Mouse (Mus musculus): ENCODE data around the gene Furin. TPM values are rescaled to one million over a fixed set of nuclear protein-coding genes. Genes with fewer than 3 reads are reported as not detected.

Gene Furin
- total RNA-seq (2015; ENCODE audit: low replicate concordance), result 22.7 and 51.1 TPM in 2 replicates
- 24.6 and 28.2 TPM in 2 replicates for total RNA-seq (2017; ENCODE audit: low replicate concordance)

GRCm38 (mm10) chr7:80405188-80405695 is at the start of gene Furin:
Gene Furin (minus strand): TSS chr7:80405436.
- ATAC-seq (replicated peaks; ENCODE audit: low FRiP score, poor library complexity, severe bottlenecking), result no peak

- no peak for ATAC-seq (replicated peaks; ENCODE audit: low FRiP score, poor library complexity, severe bottlenecking)
These were observed 49.5 kb upstream of the Furin start for GRCm38 (mm10) chr7:80454786-80455185.

- ATAC-seq (replicated peaks; ENCODE audit: low FRiP score, poor library complexity, severe bottlenecking), result no peak
These were observed 48.8 kb upstream of the Furin start for GRCm38 (mm10) chr7:80453997-80454396.

GRCm38 (mm10) chr7:80453121-80453520 is 47.9 kb upstream of the Furin start:
- no peak for ATAC-seq (replicated peaks; ENCODE audit: low FRiP score, poor library complexity, severe bottlenecking)

- no peak for ATAC-seq (replicated peaks; ENCODE audit: low FRiP score, poor library complexity, severe bottlenecking)
These were observed 47.0 kb upstream of the Furin start for GRCm38 (mm10) chr7:80452241-80452640.

GRCm38 (mm10) chr7:80451550-80452232 is 46.5 kb upstream of the Furin start:
- ATAC-seq (replicated peaks; ENCODE audit: low FRiP score, poor library complexity, severe bottlenecking), result no peak

- ATAC-seq (replicated peaks; ENCODE audit: low FRiP score, poor library complexity, severe bottlenecking), result no peak
These were observed 45.1 kb upstream of the Furin start for GRCm38 (mm10) chr7:80450354-80450753.

GRCm38 (mm10) chr7:80449620-80450091 is 44.4 kb upstream of the Furin start:
- no peak for ATAC-seq (replicated peaks; ENCODE audit: low FRiP score, poor library complexity, severe bottlenecking)

- ATAC-seq (replicated peaks; ENCODE audit: low FRiP score, poor library complexity, severe bottlenecking), result peak; percentile 61
These were observed 42.1 kb upstream of the Furin start for GRCm38 (mm10) chr7:80447336-80447735.

GRCm38 (mm10) chr7:80446221-80446878 is 41.1 kb upstream of the Furin start:
- peak; percentile 15; the same call in 1 of the 2 replicates for ATAC-seq (replicated peaks; ENCODE audit: low FRiP score, poor library complexity, severe bottlenecking)

- ATAC-seq (replicated peaks; ENCODE audit: low FRiP score, poor library complexity, severe bottlenecking), result peak; percentile 68
These were observed 40.3 kb upstream of the Furin start for GRCm38 (mm10) chr7:80445492-80445891.

GRCm38 (mm10) chr7:80444401-80445249 is 39.4 kb upstream of the Furin start:
- ATAC-seq (replicated peaks; ENCODE audit: low FRiP score, poor library complexity, severe bottlenecking), result peak; percentile 53

- ATAC-seq (replicated peaks; ENCODE audit: low FRiP score, poor library complexity, severe bottlenecking), result no peak
These were observed 37.9 kb upstream of the Furin start for GRCm38 (mm10) chr7:80443124-80443523.

- no peak for ATAC-seq (replicated peaks; ENCODE audit: low FRiP score, poor library complexity, severe bottlenecking)
These were observed 37.0 kb upstream of the Furin start for GRCm38 (mm10) chr7:80441986-80442904.

GRCm38 (mm10) chr7:80440685-80441084 is 35.4 kb upstream of the Furin start:
- ATAC-seq (replicated peaks; ENCODE audit: low FRiP score, poor library complexity, severe bottlenecking), result no peak

- ATAC-seq (replicated peaks; ENCODE audit: low FRiP score, poor library complexity, severe bottlenecking), result no peak
These were observed 34.7 kb upstream of the Furin start for GRCm38 (mm10) chr7:80439789-80440488.

GRCm38 (mm10) chr7:80439032-80439760 is 34.0 kb upstream of the Furin start:
- no peak for ATAC-seq (replicated peaks; ENCODE audit: low FRiP score, poor library complexity, severe bottlenecking)

- ATAC-seq (replicated peaks; ENCODE audit: low FRiP score, poor library complexity, severe bottlenecking), result no peak
These were observed 31.3 kb upstream of the Furin start for GRCm38 (mm10) chr7:80436571-80436970.
